17 mouse cellular contexts compared by ENCODE assay signal in genomic region chr12:31318409-31318963, GRCm38 (mm10). TPM values are rescaled to one million over a fixed set of nuclear protein-coding genes. Genes with fewer than 3 reads are reported as not detected.
A peak's percentile ranks its signal among the peaks of the same experiment; 100 is the strongest.
DNase-seq lines count a peak whose midpoint lies in the region; ATAC-seq and TF ChIP-seq lines count a peak whose summit lies in the region.
"Had no signal": no experiment of that assay in that cellular context is flagged by ENCODE, and none has a peak within 500 bp of the region (broad histone marks: within the 10 kb centered on the region; RNA-seq: fewer than 3 reads in every experiment).

No protein-coding gene starts in this region.

- DNase-seq in cerebellum, postnatal 10 days = peak; percentile 63 to 67
- DNase-seq in cerebellum, adult 8-10 months = no peak
- peak; percentile 72 for DNase-seq in heart, postnatal 0 days (ENCODE audit: low spot score)
- peak; percentile 46 for DNase-seq in midbrain, embryonic 14.5 days
- DNase-seq: B cell, adult 2 months; cerebellum, adult 2 months; kidney, adult 18-20 months; liver, postnatal 0 days had no signal

- peak; percentile 35; the same call in 1 of the 2 replicates for ATAC-seq in heart, postnatal 0 days (ENCODE audit: insufficient read depth, low read depth)
- ATAC-seq in heart, embryonic 11.5 days (replicated peaks; ENCODE audit: insufficient number of reproducible peaks, low FRiP score, low TSS enrichment) = no peak
- no peak for ATAC-seq in midbrain, embryonic 14.5 days (ENCODE audit: low FRiP score, low TSS enrichment)
- ATAC-seq in midbrain, embryonic 13.5 days = no peak
- ATAC-seq in megakaryocyte progenitor cell, adult 5-6 weeks (replicated peaks; ENCODE audit: poor library complexity) = no peak
- ATAC-seq: activated CD4-positive, CD25-positive, alpha-beta regulatory T cell, adult 4 months; liver, postnatal 0 days had no signal

- H3K27ac ChIP-seq in heart, postnatal 0 days (ENCODE audit: low read depth) = peak overlapping the region; percentile 22
- H3K27ac ChIP-seq in heart, embryonic 11.5 days (ENCODE audit: low read depth, low read length) = no peak overlapping the region
- no peak overlapping the region for H3K27ac ChIP-seq in midbrain, embryonic 14.5 days (replicated peaks; ENCODE audit: low read depth, low read length)
- H3K27ac ChIP-seq in midbrain, embryonic 13.5 days = no peak overlapping the region
- H3K27ac ChIP-seq in brown adipose tissue, adult 24 weeks (replicated peaks; ENCODE audit: low read depth, low read length) = peak overlapping the region; percentile 38
- H3K27ac ChIP-seq: embryonic facial prominence, embryonic 12.5 days; limb, embryonic 12.5 days; neural tube, embryonic 13.5 days had no signal

- no peaks in the 10 kb centered on the region for H3K9me3 ChIP-seq in heart, postnatal 0 days (replicated peaks; ENCODE audit: control insufficient read depth, low read length)
- no peaks in the 10 kb centered on the region for H3K9me3 ChIP-seq in heart, embryonic 11.5 days (replicated peaks; ENCODE audit: control insufficient read depth, low read length)
- H3K9me3 ChIP-seq in midbrain, embryonic 14.5 days (ENCODE audit: control insufficient read depth, low read length) = no peaks in the 10 kb centered on the region
- H3K9me3 ChIP-seq in midbrain, embryonic 13.5 days = no peaks in the 10 kb centered on the region
- H3K9me3 ChIP-seq: G1E; neural tube, embryonic 13.5 days had no signal

- WGBS in heart, postnatal 0 days = 36% methylated on average over 10 of the region's 10 CpGs
- WGBS in heart, embryonic 11.5 days (ENCODE audit: insufficient replicate concordance) = 84% methylated on average over 10 of the region's 10 CpGs
- 88% methylated on average over 10 of the region's 10 CpGs for WGBS in midbrain, embryonic 14.5 days
- WGBS in midbrain, embryonic 13.5 days = 86% methylated on average over 10 of the region's 10 CpGs

- no peak for TF ChIP-seq EP300 in heart, postnatal 0 days (IDR thresholded peaks at IDR 0.05; ENCODE audit: low read depth)

- H3K9ac ChIP-seq in heart, postnatal 0 days (replicated peaks; ENCODE audit: low read depth, low read length) = no peak overlapping the region
- H3K9ac ChIP-seq in heart, embryonic 11.5 days (ENCODE audit: low read depth, low read length) = no peak overlapping the region
- H3K9ac ChIP-seq in midbrain, embryonic 14.5 days (replicated peaks; ENCODE audit: low read length) = no peak overlapping the region
- H3K9ac ChIP-seq in midbrain, embryonic 13.5 days (replicated peaks) = no peak overlapping the region
- H3K9ac ChIP-seq: embryonic facial prominence, embryonic 12.5 days; limb, embryonic 12.5 days; liver, postnatal 0 days; neural tube, embryonic 13.5 days had no signal

- H3K4me3 ChIP-seq in heart, postnatal 0 days (ENCODE audit: low read depth, low read length) = no peak overlapping the region
- no peak overlapping the region for H3K4me3 ChIP-seq in heart, embryonic 11.5 days (ENCODE audit: low read depth, low read length)
- H3K4me3 ChIP-seq in midbrain, embryonic 14.5 days (replicated peaks; ENCODE audit: low read depth, low read length) = no peak overlapping the region
- H3K4me3 ChIP-seq in midbrain, embryonic 13.5 days (replicated peaks) = no peak overlapping the region
- H3K4me3 ChIP-seq in brown adipose tissue, adult 24 weeks (ENCODE audit: insufficient read depth, low read depth, low read length) = no peak overlapping the region
- H3K4me3 ChIP-seq: embryonic facial prominence, embryonic 12.5 days; limb, embryonic 12.5 days; neural tube, embryonic 13.5 days had no signal

- no peak overlapping the region for H3K4me2 ChIP-seq in heart, postnatal 0 days (ENCODE audit: low read depth, low read length)
- H3K4me2 ChIP-seq in heart, embryonic 11.5 days = no peak overlapping the region
- no peak overlapping the region for H3K4me2 ChIP-seq in midbrain, embryonic 14.5 days (ENCODE audit: low read length)
- no peak overlapping the region for H3K4me2 ChIP-seq in midbrain, embryonic 13.5 days (replicated peaks)
- H3K4me2 ChIP-seq: embryonic facial prominence, embryonic 12.5 days; limb, embryonic 12.5 days; neural tube, embryonic 13.5 days had no signal

- peaks cover 10% of the 10 kb centered on the region for H3K4me1 ChIP-seq in heart, postnatal 0 days (ENCODE audit: control insufficient read depth, insufficient read depth)
- H3K4me1 ChIP-seq in heart, embryonic 11.5 days (ENCODE audit: control insufficient read depth, insufficient read depth, low read length) = no peaks in the 10 kb centered on the region
- H3K4me1 ChIP-seq in midbrain, embryonic 14.5 days (ENCODE audit: control insufficient read depth, insufficient read depth, low read length) = no peaks in the 10 kb centered on the region
- no peaks in the 10 kb centered on the region for H3K4me1 ChIP-seq in midbrain, embryonic 13.5 days (replicated peaks)
- no peaks in the 10 kb centered on the region for H3K4me1 ChIP-seq in brown adipose tissue, adult 24 weeks (ENCODE audit: control insufficient read depth, insufficient read depth, insufficient read length, low read length)

- no peak for TF ChIP-seq CTCF in heart, postnatal 0 days (IDR thresholded peaks at IDR 0.05; ENCODE audit: low read depth)

- H3K27me3 ChIP-seq in heart, postnatal 0 days (ENCODE audit: control insufficient read depth, insufficient read depth, low read length) = no peaks in the 10 kb centered on the region
- no peaks in the 10 kb centered on the region for H3K27me3 ChIP-seq in heart, embryonic 11.5 days (ENCODE audit: control insufficient read depth, insufficient read depth, low read length)
- no peaks in the 10 kb centered on the region for H3K27me3 ChIP-seq in midbrain, embryonic 14.5 days (ENCODE audit: control insufficient read depth, insufficient read depth, low read length)
- H3K27me3 ChIP-seq in midbrain, embryonic 13.5 days = no peaks in the 10 kb centered on the region
- H3K27me3 ChIP-seq: embryonic facial prominence, embryonic 12.5 days; limb, embryonic 12.5 days; neural tube, embryonic 13.5 days had no signal

- H3K36me3 ChIP-seq in heart, postnatal 0 days (replicated peaks; ENCODE audit: control insufficient read depth, insufficient read depth, low read length) = peaks cover 98% of the 10 kb centered on the region
- peaks cover 44% of the 10 kb centered on the region for H3K36me3 ChIP-seq in heart, embryonic 11.5 days (ENCODE audit: control insufficient read depth, insufficient read depth, low read length)
- H3K36me3 ChIP-seq in midbrain, embryonic 14.5 days (ENCODE audit: control insufficient read depth, insufficient read depth, low read length) = no peaks in the 10 kb centered on the region
- H3K36me3 ChIP-seq in midbrain, embryonic 13.5 days = no peaks in the 10 kb centered on the region
- H3K36me3 ChIP-seq: G1E; neural tube, embryonic 13.5 days had no signal

RNA-seq across cellular contexts. Expression of gene Dld, which starts 32.8 kb away (rescaled TPM):
- 91.6 and 125 TPM in 2 replicates for total RNA-seq in heart, postnatal 0 days (2014; rRNA removed; ENCODE audit: low replicate concordance)
- 372 and 377 TPM in 2 replicates for polyA plus RNA-seq in heart, postnatal 0 days (2015; fragmentation: Nextera tagmentation; extraction: Ambion mirVana)
- 207 and 218 TPM in 2 replicates for polyA plus RNA-seq in heart, embryonic 11.5 days (2014; fragmentation: Nextera tagmentation; extraction: Ambion mirVana)
- 111 and 121 TPM in 2 replicates for polyA plus RNA-seq in midbrain, embryonic 14.5 days (2014; fragmentation: Nextera tagmentation; extraction: Ambion mirVana)
- 125 and 130 TPM in 2 replicates for polyA plus RNA-seq in midbrain, embryonic 13.5 days (2015; fragmentation: Nextera tagmentation; extraction: Ambion mirVana)
- 928 and 1,239 TPM in 2 replicates for polyA plus RNA-seq in brown adipose tissue, adult 24 weeks (2012; ENCODE audit: insufficient read depth, insufficient read length, missing spikeins)
- total RNA-seq in megakaryocyte progenitor cell, adult 5-6 weeks (2015) = 105 and 114 TPM in 2 replicates
- total RNA-seq in megakaryocyte progenitor cell, adult 5-6 weeks (2017) = 129 and 149 TPM in 2 replicates

RNA-seq across cellular contexts. Expression of gene Lamb1, which starts 53.5 kb away (rescaled TPM):
- total RNA-seq in heart, postnatal 0 days (2014; rRNA removed; ENCODE audit: low replicate concordance) = 189 TPM in 2 replicates
- 53.2 and 60.8 TPM in 2 replicates for polyA plus RNA-seq in heart, postnatal 0 days (2015; fragmentation: Nextera tagmentation; extraction: Ambion mirVana)
- polyA plus RNA-seq in heart, embryonic 11.5 days (2014; fragmentation: Nextera tagmentation; extraction: Ambion mirVana) = 67.4 and 92.3 TPM in 2 replicates
- 3.9 and 16.7 TPM in 2 replicates for polyA plus RNA-seq in midbrain, embryonic 14.5 days (2014; fragmentation: Nextera tagmentation; extraction: Ambion mirVana)
- polyA plus RNA-seq in midbrain, embryonic 13.5 days (2015; fragmentation: Nextera tagmentation; extraction: Ambion mirVana) = 12.4 and 15.4 TPM in 2 replicates
- polyA plus RNA-seq in brown adipose tissue, adult 24 weeks (2012; ENCODE audit: insufficient read depth, insufficient read length, missing spikeins) = 28.5 and 41.1 TPM in 2 replicates
- 0.07 TPM in 1 of 2 replicates, not detected in the other for total RNA-seq in megakaryocyte progenitor cell, adult 5-6 weeks (2015)
- total RNA-seq in megakaryocyte progenitor cell, adult 5-6 weeks (2017) = not detected in 2 replicates
- polyA plus RNA-seq: activated CD4-positive, CD25-positive, alpha-beta regulatory T cell, adult 4 months; G1E had no signal

Comparison
In these comparisons a context has a peak if more than half of its experiments do, and no peak if none do; other contexts are left out.
1. H3K27ac ChIP-seq: peak in heart, postnatal 0 days (single experiment) and brown adipose tissue, adult 24 weeks (single experiment); none in heart, embryonic 11.5 days (single experiment), midbrain, embryonic 14.5 days (single experiment) and midbrain, embryonic 13.5 days (single experiment).